Mouse (Mus musculus) megakaryocyte, embryonic 14.5 days (primary cell): Measurements from ENCODE around the gene Frem1.

ENCODE experiments used
- FLI1 ChIP-seq: IDR thresholded peaks from 2 replicates; pipeline ENCODE4 v1.6.1; 2012; ENCODE audit warnings: low read length, inconsistent platforms, mixed read lengths
- GATA1 ChIP-seq: IDR thresholded peaks from 3 replicates; pipeline ENCODE4 v1.6.1; 2012; ENCODE audit warnings: mixed read lengths, low read length, inconsistent platforms, borderline replicate concordance

DNA sequence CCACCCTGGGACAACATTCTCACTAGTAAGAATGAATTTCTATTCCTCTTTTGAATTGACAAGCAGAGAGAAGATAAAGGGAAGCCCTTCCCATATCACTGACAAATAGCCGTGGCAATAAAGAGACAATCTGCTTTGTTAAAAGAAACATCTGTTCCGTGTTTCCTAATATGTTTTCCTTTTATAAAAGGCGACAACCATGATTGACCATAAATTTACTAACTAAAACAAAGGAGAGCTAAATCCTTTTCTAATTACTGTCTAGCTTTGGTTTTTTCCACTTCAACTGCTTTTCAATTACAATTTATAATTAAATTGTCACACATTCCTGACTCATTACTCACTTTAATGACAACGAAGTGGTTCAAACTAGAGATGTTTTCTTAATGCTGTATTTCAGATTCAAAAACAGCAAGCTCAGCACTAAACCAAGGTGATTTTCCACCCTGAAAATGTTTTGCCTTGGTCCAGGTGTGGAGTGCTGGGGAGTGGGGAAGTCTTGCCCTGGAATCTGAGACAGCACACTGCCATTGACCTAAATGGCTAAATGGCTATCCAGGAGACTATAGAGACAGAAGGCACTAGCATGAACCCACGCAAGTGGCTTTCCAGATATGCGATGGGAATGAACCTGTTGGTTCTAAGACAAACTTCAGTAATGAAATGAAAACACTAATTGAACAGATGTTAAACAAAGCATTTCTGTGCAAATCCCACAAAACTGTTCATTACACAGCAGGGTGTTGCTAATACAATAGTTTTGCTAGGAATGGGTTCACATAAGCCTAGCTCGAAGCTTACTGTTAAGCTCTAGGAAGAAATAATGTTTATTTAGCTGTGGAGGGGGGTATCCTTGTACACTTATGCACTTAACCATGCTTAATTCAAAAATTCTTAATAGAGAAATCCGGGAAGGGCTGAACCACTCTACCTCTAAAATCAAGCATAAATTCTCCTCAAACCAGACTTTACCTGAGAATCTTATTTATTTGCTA lies 33.7 kb downstream of the Frem1 start:
- TF ChIP-seq GATA1 (no peak), FLI1 (no peak)
